Mouse (Mus musculus) erythroblast, embryonic 14.5 days (primary cell): Measurements from ENCODE around the gene BC004004.

Experiments used
- GATA1 ChIP-seq: IDR thresholded peaks from 2 replicates; pipeline ENCODE4 v1.6.1; 2012; ENCODE audit warnings: low read length, inconsistent platforms, mixed read lengths
- TAL1 ChIP-seq: IDR thresholded peaks from 3 replicates; pipeline ENCODE4 v1.6.1; 2012; ENCODE audit warnings: low read length, inconsistent platforms, mixed read lengths

DNA sequence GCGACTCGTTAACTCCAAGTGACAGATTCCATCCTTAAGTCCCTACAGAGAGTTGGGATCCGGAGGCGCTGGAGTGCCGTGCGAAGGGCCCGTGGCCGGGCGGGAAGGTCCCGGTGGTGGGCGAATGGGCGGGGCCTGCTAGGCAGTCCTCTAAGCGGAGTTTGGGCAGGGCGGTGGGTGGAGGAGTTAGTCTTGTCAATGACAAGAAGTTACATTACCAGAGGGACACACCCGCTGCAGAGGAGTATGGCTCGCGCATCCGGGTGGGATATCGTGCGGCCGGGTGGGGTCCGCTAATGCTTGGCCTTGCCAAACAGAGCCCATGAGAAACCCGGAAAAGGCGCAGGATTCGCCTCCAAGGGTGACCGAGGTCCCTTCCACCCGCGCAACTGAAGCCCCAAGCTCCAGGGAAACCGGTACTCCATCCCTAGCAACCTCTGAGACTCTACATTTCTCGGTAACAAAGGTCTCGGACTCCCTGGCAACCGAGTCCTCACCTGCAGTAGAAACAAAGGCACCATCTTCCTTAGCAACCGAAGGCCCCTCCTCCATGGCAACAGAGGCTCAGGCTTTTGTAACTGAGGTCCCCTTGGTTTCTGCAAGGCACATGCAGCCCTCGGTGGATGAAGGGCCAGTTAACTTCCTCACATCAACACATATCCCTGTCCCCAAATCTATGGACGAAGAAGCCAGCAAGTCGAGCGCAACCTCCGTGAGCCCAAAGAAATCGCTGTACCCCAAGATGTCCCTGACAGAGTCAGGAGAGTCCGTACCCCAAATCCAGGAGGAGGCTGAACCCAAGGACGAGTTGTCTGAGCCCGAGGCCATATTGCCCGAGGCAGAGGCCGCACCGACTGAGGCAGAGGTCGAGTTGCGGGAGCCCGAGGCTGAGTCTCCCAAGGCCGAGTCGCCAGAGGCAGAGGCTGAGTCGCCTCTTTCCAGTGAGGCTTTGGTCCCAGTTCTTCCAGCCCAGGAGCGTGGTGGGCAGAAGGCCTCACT is 58.2 kb downstream of the BC004004 start:
- TF ChIP-seq GATA1: no peak
- no peak for TF ChIP-seq TAL1
